Comparison of ENCODE assay signal across 24 mouse cellular contexts in genomic region chr19:20567039-20567438, GRCm38 (mm10).
DNase-seq lines count a peak whose midpoint lies in the region; ATAC-seq and TF ChIP-seq lines count a peak whose summit lies in the region.
"Had no signal": no experiment of that assay in that cellular context is flagged by ENCODE, and none has a peak within 500 bp of the region (broad histone marks: within the 10 kb centered on the region; RNA-seq: fewer than 3 reads in every experiment).

No protein-coding gene starts in this region.

- H3K4me1 ChIP-seq in MEL (ENCODE audit: control insufficient read depth in 1 of 2, insufficient read depth in 2 of 2, low read length in 2 of 2) = no peaks in the 10 kb centered on the region
- H3K4me1 ChIP-seq in intestine, embryonic 16.5 days (ENCODE audit: control insufficient read depth, insufficient read depth, low read length) = no peaks in the 10 kb centered on the region
- no peaks in the 10 kb centered on the region for H3K4me1 ChIP-seq in stomach, postnatal 0 days (replicated peaks; ENCODE audit: control insufficient read depth, insufficient read depth)
- H3K4me1 ChIP-seq: embryonic facial prominence, embryonic 13.5 days; embryonic facial prominence, embryonic 15.5 days; forebrain, embryonic 10.5 days; forebrain, embryonic 12.5 days had no signal

- TF ChIP-seq RAD21 in MEL (IDR thresholded peaks at IDR 0.05; ENCODE audit: low read depth, low read length) = no peak

- no peak for TF ChIP-seq POLR2A in MEL (IDR thresholded peaks at IDR 0.05; ENCODE audit: control insufficient read depth in 1 of 2, insufficient read depth in 1 of 2, low read depth in 1 of 2, low read length in 2 of 2, poor library complexity in 1 of 2)

- peak; percentile 17 for DNase-seq in 416B (ENCODE audit: low read depth)
- DNase-seq in MEL (ENCODE audit: low read depth, low spot score) = peak; percentile 49
- no peak for DNase-seq in stomach, postnatal 0 days (ENCODE audit: low spot score)
- no peak for DNase-seq in thymus, postnatal 0 days (ENCODE audit: low spot score)
- DNase-seq in kidney, postnatal 14 days = no peak
- no peak for DNase-seq in left cerebral cortex, adult 2 months (ENCODE audit: extremely low spot score in 1 of 2, low spot score in 2 of 2)
- DNase-seq: adrenal gland, adult 2 months; adrenal gland, postnatal 10 days; adrenal gland, postnatal 25 days; cerebellum, adult 11 months; cerebellum, adult 18-20 months; cerebellum, adult 8-10 months; cerebellum, adult 9-11 months; cerebellum, postnatal 14 days; cerebellum, postnatal 36 days; embryo, embryonic 11 days had no signal

- WGBS in intestine, embryonic 16.5 days = 85% methylated on average over 2 of the region's 2 CpGs
- WGBS in stomach, postnatal 0 days = 93% methylated on average over 2 of the region's 2 CpGs

- H3K27ac ChIP-seq in MEL (ENCODE audit: control insufficient read depth, low read depth, low read length) = no peak overlapping the region
- H3K27ac ChIP-seq in intestine, embryonic 16.5 days (ENCODE audit: low read length) = no peak overlapping the region
- no peak overlapping the region for H3K27ac ChIP-seq in stomach, postnatal 0 days (replicated peaks)
- H3K27ac ChIP-seq in left cerebral cortex, adult 2 months = no peak overlapping the region
- H3K27ac ChIP-seq: embryonic facial prominence, embryonic 13.5 days; embryonic facial prominence, embryonic 15.5 days; forebrain, embryonic 10.5 days; forebrain, embryonic 12.5 days had no signal

- H3K9ac ChIP-seq in MEL (ENCODE audit: control insufficient read depth, low read depth, low read length, poor library complexity, severe bottlenecking) = no peak overlapping the region
- H3K9ac ChIP-seq in intestine, embryonic 16.5 days (ENCODE audit: low read depth, low read length) = no peak overlapping the region
- no peak overlapping the region for H3K9ac ChIP-seq in stomach, postnatal 0 days (ENCODE audit: low read length)
- H3K9ac ChIP-seq: embryonic facial prominence, embryonic 13.5 days; embryonic facial prominence, embryonic 15.5 days; forebrain, embryonic 12.5 days had no signal

- H3K27me3 ChIP-seq in MEL (ENCODE audit: control insufficient read depth in 1 of 2, insufficient read depth in 2 of 2, low read length in 2 of 2) = no peaks in the 10 kb centered on the region
- no peaks in the 10 kb centered on the region for H3K27me3 ChIP-seq in intestine, embryonic 16.5 days (replicated peaks; ENCODE audit: control insufficient read depth, insufficient read depth, low read length)
- no peaks in the 10 kb centered on the region for H3K27me3 ChIP-seq in stomach, postnatal 0 days (ENCODE audit: control insufficient read depth, insufficient read depth, low read length)
- H3K27me3 ChIP-seq: embryonic facial prominence, embryonic 13.5 days; embryonic facial prominence, embryonic 15.5 days; forebrain, embryonic 12.5 days had no signal

- no peak overlapping the region for H3K4me3 ChIP-seq in MEL (ENCODE audit: control insufficient read depth in 1 of 2, insufficient read depth in 1 of 2, low read depth in 2 of 2, low read length in 2 of 2)
- H3K4me3 ChIP-seq in intestine, embryonic 16.5 days (ENCODE audit: low read length) = no peak overlapping the region
- no peak overlapping the region for H3K4me3 ChIP-seq in stomach, postnatal 0 days (ENCODE audit: low read depth, low read length)
- no peak overlapping the region for H3K4me3 ChIP-seq in left cerebral cortex, adult 2 months
- H3K4me3 ChIP-seq: embryonic facial prominence, embryonic 13.5 days; embryonic facial prominence, embryonic 15.5 days; erythroblast, embryonic 14.5 days; forebrain, embryonic 10.5 days; forebrain, embryonic 12.5 days had no signal

- H3K36me3 ChIP-seq in MEL (ENCODE audit: control insufficient read depth in 1 of 2, insufficient read depth in 2 of 2, low read length in 2 of 2) = no peaks in the 10 kb centered on the region
- no peaks in the 10 kb centered on the region for H3K36me3 ChIP-seq in intestine, embryonic 16.5 days (ENCODE audit: control insufficient read depth, insufficient read depth, low read length)
- H3K36me3 ChIP-seq in stomach, postnatal 0 days (ENCODE audit: control insufficient read depth, insufficient read depth, low read length) = no peaks in the 10 kb centered on the region
- H3K36me3 ChIP-seq: embryonic facial prominence, embryonic 13.5 days; embryonic facial prominence, embryonic 15.5 days; forebrain, embryonic 10.5 days; forebrain, embryonic 12.5 days had no signal

- TF ChIP-seq EP300 in MEL (IDR thresholded peaks at IDR 0.05; ENCODE audit: low read depth in 1 of 2, low read length in 2 of 2) = no peak
- TF ChIP-seq EP300 in stomach, postnatal 0 days (optimal IDR thresholded peaks at IDR 0.05) = no peak

- TF ChIP-seq CTCF in MEL (IDR thresholded peaks at IDR 0.05 in 2 of 3, conservative IDR thresholded peaks at IDR 0.05 in 1 of 3; ENCODE audit: control insufficient read depth in 1 of 3, insufficient read depth in 1 of 3, low read depth in 2 of 3, low read length in 3 of 3, poor library complexity in 1 of 3, severe bottlenecking in 1 of 3) = no peak
- no peak for TF ChIP-seq CTCF in stomach, postnatal 0 days (IDR thresholded peaks at IDR 0.05; ENCODE audit: low read depth)
- TF ChIP-seq CTCF in left cerebral cortex, adult 2 months (IDR thresholded peaks at IDR 0.05) = no peak

- H3K4me2 ChIP-seq in intestine, embryonic 16.5 days (ENCODE audit: low read depth, low read length) = no peak overlapping the region
- H3K4me2 ChIP-seq in stomach, postnatal 0 days (replicated peaks; ENCODE audit: low read depth) = no peak overlapping the region
- H3K4me2 ChIP-seq: embryonic facial prominence, embryonic 13.5 days; embryonic facial prominence, embryonic 15.5 days; forebrain, embryonic 12.5 days had no signal

- intact Hi-C loops in left cerebral cortex, adult 2 months (cut with DNase I) = no loop called here

- no peaks in the 10 kb centered on the region for H3K9me3 ChIP-seq in MEL (replicated peaks; ENCODE audit: insufficient read depth, low read length)
- no peaks in the 10 kb centered on the region for H3K9me3 ChIP-seq in intestine, embryonic 16.5 days (ENCODE audit: control insufficient read depth, low read length)
- H3K9me3 ChIP-seq in stomach, postnatal 0 days (ENCODE audit: control insufficient read depth, low read length) = no peaks in the 10 kb centered on the region
- H3K9me3 ChIP-seq: embryonic facial prominence, embryonic 13.5 days; embryonic facial prominence, embryonic 15.5 days; forebrain, embryonic 10.5 days; forebrain, embryonic 12.5 days had no signal

- H3K79me2 ChIP-seq in MEL (ENCODE audit: control insufficient read depth, insufficient read depth, low read length, poor library complexity) = no peaks in the 10 kb centered on the region

- peak; percentile 99 for ATAC-seq in intestine, embryonic 16.5 days
- ATAC-seq in stomach, postnatal 0 days (ENCODE audit: low FRiP score, low TSS enrichment) = peak; percentile 61; the same call in 1 of the 2 replicates
- ATAC-seq: forebrain, embryonic 14.5 days; forebrain, embryonic 16.5 days had no signal

TF ChIP-seq in MEL, 35 proteins besides CTCF, POLR2A, EP300 and RAD21:
- TF ChIP-seq POLR2AphosphoS5 (IDR thresholded peaks at IDR 0.05; ENCODE audit: borderline replicate concordance, low read depth, low read length) (no peak), RCOR1 (IDR thresholded peaks at IDR 0.05; ENCODE audit: low read depth, low read length) (no peak), ELF1 (IDR thresholded peaks at IDR 0.05; ENCODE audit: low read depth, low read length) (no peak), UBTF (IDR thresholded peaks at IDR 0.05; ENCODE audit: borderline replicate concordance, insufficient read depth, low read depth, low read length) (no peak), CHD2 (IDR thresholded peaks at IDR 0.05; ENCODE audit: low read length) (no peak), USF2 (IDR thresholded peaks at IDR 0.05; ENCODE audit: borderline replicate concordance in 1 of 2, insufficient read depth in 1 of 2, low read depth in 1 of 2, low read length in 2 of 2) (no peak), KAT2A (conservative IDR thresholded peaks at IDR 0.05; ENCODE audit: low read depth, low read length) (no peak), NELFE (IDR thresholded peaks at IDR 0.05; ENCODE audit: low read depth, low read length) (no peak), MEF2A (IDR thresholded peaks at IDR 0.05; ENCODE audit: extremely low read depth, insufficient replicate concordance, low read depth, low read length, poor library complexity, severe bottlenecking) (no peak), TAL1 (IDR thresholded peaks at IDR 0.05; ENCODE audit: low read length) (no peak), HCFC1 (IDR thresholded peaks at IDR 0.05; ENCODE audit: low read depth, low read length) (no peak), MAX (IDR thresholded peaks at IDR 0.05; ENCODE audit: low read length) (no peak), ZMIZ1 (IDR thresholded peaks at IDR 0.05; ENCODE audit: low read depth, low read length) (no peak), ZNF384 (IDR thresholded peaks at IDR 0.05; ENCODE audit: low read depth, low read length) (peak; percentile 79), GATA1 (IDR thresholded peaks at IDR 0.05; ENCODE audit: low read depth, low read length) (peak; percentile 55), MAFK (IDR thresholded peaks at IDR 0.05; ENCODE audit: borderline replicate concordance, low read depth, low read length) (no peak)

Comparison
In these comparisons a context has a peak if more than half of its experiments do, and no peak if none do; other contexts are left out.
1. DNase-seq: peak in 416B (single experiment) and MEL (single experiment); none in stomach, postnatal 0 days (single experiment), thymus, postnatal 0 days (single experiment), kidney, postnatal 14 days (single experiment) and left cerebral cortex, adult 2 months (0 of 2).